Mouse (Mus musculus) liver, adult (tissue): ENCODE measurements around the gene Exoc4.

Experiments
- GATA4 ChIP-seq: IDR thresholded peaks from 2 replicates; pipeline ENCODE4 v1.6.1; 2014; ENCODE audit warnings: mild to moderate bottlenecking, low read length; ENCODE audit not compliant: insufficient replicate concordance

Exoc4 gene

DNA sequence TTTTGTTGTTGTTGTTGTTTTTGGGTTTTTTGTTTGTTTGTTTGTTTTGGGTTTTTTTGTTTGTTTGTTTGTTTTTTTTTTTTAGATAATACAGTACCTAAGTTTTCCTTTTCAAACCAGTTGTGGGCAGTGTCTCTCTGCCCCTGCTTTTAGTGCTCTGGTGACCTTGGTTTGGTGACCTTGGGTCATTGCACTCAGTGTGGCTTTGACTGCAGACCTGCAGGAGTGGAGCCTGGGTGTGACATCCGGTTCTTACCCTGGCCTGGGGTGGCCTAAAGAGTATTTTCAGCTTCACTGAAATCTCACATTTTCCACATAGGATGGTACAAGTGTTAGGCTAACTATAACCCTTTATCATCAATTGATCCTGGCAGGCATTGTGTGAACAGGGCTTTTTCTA is 371.8 kb downstream of the Exoc4 start:
- TF ChIP-seq GATA4: no peak

DNA sequence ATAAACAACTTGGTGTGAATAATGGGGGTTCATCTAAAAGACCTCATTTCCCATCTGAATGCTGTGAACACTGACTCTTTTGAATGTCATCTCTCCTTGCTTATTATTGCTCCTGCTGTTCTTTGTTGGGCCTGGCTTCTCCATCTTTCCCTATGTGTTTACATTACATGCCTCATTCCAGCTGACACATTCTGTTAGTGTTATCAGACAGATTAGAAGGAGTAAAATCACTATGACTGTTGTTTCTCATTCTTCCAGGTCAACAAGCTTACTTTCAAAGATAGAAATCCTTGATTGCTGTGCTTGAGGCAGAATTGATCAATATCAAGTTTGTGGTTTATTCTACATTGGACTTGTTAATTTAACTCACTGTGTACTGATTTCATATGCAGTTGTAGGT is 377.0 kb downstream of the Exoc4 start:
- no peak for TF ChIP-seq GATA4

DNA sequence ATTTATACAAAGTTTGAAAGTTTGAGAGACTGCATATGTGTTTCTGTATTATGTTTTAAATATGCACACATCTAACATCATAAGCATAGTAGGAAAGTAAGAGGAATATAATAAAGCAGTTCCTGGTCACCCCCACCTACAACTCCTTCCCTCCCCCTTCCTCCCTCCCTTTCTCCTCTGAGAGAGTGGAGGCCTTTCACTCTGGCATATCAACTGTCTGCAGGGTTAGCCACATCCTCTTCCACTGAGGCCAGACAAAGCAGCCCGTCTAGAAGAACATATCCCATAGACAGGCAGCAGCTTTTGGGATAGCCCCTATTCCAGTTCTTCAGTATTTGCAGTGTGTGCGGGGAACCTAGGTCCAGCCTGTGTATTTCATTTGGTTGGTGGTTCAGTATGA is 382.2 kb downstream of the Exoc4 start:
- TF ChIP-seq GATA4: no peak

DNA sequence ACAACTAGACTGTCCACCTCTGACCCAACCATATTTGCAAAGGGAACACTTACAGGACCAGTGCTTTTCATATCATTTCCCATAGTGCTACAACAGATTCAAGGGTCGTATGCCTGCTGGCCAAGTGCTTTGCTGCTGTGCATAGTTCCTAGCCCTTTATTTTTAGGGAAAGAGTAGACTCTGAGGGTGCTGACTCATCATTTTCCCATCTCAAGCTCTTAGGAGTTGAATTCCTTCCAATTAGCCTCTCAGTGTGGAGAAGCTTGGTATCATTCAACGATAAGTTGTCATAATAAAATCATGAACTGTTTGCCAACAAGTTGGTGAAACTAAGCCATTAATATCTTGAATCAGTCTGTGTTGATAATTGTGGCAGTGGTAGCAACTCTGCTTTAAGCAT is 388.3 kb downstream of the Exoc4 start:
- no peak for TF ChIP-seq GATA4

DNA sequence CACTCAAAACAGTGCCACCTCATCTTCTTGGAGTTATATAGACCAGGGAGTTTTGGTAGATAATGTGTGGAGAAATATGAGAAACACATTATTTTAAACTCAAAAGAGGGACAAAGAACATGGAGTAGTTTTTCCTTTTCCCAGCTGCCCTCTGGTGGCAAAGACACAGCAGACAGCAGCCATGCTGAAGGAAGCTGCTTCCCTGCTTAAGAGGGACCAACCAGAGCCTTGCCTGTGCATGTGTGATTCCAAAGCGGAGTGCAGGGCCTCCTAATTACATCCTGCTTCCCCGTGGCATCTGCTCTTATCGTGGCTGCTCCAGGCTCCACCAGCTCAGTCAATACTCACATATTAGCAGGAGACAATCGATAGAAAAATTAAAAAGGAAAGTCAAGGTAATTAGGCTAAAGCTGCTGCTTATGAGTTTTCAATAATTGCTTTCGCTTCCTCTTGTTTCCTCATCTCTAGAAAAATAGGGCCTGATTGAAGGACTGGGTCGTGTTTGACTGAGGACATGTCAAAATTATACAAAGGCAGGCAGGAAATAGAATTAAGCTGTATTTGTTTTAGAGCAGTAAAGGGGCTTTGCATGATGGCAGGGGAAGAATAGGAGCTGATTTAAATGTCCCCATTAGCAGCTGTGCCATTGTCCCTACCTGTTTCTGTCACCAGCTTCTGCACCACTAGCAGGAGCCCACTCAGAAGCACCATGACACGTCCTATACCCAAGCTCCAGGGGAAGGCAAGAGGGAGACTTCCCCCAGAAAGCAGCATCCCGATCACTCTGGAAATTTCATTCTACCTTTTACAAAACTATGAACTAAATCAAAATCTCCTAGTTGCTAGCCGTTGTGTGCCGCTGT is 433.1 kb downstream of the Exoc4 start:
- TF ChIP-seq GATA4: no peak

DNA sequence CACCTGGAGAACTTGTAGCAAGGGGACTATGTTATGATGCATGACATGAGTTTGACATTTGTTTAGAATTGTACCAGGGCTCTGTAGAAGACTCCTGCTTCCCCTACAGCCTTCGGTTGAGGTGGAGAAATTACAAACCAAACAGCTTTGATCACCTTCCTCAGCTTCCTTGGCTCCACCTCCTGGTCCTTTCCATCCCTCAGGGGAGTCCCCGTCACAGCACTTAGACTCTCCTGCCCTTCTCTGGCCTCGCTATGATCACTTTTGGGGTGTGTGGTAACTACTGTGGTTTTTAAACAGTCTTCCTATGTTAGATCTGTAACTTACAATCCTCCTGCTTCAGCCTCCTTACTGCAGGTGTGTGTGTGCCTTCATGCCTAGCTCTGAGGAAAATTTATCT is 434.6 kb downstream of the Exoc4 start:
- no peak for TF ChIP-seq GATA4

DNA sequence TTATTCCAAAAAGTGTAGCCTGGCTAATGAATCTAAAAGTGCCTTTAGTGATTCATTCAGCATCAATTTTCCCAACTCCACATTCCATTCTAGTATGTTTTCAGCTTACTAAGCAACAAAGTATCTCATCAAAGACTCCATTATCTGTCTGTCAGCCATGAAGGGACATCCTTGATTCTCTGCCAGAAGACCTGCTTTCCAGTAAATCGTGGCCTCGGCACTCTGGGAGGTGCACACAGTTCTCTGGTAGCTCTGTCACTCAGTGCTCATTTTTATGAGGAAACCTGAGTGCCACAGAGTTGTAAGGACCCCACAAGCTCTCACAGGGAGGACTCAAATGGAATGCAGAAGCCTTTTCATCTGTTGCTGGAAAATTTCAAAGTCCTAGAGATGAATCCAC is 436.4 kb downstream of the Exoc4 start:
- TF ChIP-seq GATA4: no peak

DNA sequence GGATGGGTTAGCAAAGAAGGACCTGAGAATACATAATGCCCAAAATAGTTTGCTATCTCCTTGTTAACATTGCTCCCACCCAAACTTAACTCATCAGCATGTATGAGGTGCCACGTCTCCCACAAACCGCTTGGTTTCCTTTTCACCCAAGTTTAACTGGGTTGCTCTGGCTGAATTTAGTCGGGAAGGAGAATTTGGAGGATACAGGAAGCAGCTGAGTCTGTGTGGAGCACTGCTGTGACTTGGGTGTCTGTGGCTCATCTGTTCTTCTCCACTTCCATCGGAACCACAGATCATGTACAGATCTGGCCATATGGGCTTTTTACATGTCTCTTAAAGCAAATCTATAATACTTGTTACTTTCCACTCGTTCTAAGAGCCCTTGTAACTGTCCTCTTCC is 441.7 kb downstream of the Exoc4 start:
- TF ChIP-seq GATA4: no peak

DNA sequence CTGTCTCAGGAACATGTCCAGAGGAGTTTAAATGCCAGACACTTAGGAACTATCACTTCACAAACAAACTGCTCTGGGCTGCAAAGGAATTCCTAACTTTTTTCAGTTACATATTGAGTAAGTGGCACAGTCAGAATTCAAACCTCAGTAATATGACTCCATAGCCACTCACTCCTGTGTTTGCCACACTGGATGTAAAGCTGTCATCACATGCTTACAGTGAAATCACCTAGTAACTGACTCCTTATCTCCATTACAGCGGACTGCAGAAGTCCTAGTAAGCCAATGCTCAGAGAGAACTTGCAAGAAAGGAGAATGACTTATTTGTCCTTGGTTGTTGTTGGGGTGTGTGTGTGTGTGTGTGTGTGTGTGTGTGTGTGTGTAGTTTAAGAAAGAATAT is 448.1 kb downstream of the Exoc4 start:
- TF ChIP-seq GATA4: no peak

DNA sequence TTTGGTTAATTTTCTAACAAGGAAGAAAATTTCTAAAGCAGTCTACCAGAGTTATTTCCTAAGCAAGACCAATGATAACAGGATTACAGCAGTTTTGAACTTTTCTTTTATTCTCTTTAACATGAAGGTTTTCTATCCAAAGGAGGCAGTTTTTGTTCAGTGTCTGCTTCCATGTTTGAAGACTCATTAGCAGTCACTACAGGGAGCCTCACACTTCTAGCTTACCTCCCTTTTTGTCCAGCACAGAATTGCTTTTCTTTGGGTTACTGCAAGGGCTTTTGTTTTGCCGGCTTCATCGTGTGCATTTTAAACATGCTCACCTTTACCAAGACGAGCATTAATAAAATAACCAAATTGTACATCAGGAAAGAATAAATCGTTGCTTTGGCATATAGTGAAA is 460.0 kb downstream of the Exoc4 start:
- TF ChIP-seq GATA4: no peak

DNA sequence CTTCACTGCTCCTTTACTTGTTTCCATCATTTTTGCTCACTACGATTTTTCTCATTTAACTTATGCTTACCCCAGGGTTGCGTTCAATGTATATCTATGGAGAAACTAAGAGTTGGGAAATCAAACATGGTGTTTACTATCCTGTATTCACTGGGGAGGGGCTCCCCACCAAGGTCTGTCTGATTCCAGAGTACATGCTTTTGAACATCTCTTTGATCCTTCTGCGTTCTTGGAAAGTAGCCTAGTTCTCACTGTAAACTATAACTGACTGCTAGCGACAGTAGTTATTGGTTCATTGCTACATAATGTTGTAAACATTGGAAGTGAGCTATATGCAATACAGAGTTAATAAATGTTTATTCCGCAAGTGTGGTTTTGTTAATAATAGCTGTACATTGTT is 460.5 kb downstream of the Exoc4 start:
- TF ChIP-seq GATA4: no peak

DNA sequence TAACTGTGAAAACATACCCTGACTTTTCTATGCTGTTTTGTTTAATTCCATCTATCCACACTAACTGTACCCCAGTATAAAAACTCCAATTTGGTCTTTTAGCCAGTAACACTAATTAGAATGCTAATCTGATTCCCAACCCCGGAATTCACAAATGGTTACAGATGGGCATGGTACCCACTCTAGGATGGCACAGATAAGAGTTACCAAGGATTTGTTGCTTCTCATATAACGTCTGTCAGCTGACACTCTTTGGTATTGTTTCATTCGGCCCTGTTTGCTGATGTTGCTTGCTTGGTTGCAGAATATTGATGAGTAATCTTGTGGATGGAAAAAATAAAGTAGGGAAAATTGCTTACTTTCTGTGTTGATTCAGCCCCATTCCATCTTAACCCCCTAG is 462.9 kb downstream of the Exoc4 start:
- no peak for TF ChIP-seq GATA4

DNA sequence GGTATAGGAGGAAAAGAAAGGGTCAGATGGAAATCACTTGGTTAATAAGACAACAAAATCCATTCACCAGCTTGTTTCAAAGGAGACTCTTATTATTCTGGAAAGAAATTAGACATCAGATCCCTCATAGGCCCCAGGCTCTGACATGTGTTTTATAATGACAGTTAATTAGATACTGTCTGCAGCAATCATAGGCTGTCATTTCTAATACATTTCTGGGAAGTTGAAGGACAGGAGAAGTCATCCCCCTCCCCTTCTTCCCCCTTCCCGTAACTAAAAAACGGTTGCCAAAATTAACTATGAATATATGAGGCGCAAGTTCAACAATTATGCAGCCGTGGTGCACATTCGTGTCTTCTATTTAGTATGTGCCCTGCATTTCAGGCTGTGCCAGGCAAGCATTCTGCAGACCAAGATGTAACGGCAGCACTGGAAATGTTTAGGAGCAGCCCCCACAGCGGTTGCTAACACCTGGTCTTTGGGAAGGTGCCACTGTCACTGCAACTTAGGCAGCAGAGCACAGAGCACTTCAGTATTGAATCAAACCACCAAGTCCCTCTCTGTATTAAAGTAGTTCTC is 463.7 kb downstream of the Exoc4 start:
- no peak for TF ChIP-seq GATA4

DNA sequence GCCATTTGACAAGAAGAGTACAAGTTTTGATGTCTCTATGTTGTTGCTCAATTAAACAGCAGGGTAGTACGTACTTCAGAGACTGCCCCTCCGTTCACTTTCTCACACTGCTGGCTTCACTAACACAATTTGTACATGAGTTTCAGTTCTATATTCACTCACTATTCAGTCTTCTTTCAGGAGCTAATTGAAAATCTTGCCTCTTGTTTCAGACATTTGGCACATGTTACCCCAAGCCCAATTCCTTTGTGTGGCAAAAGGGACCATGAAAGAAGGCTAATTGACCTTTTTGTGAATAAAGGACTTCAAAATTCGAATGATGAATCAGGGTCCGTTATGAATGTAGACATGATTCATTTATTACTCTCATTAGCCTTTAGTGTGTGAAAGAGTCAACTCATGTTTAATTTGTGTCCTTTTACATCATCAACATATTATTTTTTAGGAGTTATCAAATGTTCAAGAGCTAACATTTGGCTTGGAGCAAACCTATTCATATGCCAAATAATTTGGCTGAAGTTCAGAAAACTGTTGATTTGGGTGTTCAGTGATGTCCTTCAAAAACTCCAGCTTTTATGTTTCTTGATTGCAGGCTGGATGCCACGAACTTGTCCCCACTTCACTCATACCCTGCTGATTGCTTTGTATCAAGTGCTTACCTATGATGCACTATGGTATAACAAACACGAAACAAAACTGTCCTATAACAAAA is 467.5 kb downstream of the Exoc4 start:
- no peak for TF ChIP-seq GATA4

DNA sequence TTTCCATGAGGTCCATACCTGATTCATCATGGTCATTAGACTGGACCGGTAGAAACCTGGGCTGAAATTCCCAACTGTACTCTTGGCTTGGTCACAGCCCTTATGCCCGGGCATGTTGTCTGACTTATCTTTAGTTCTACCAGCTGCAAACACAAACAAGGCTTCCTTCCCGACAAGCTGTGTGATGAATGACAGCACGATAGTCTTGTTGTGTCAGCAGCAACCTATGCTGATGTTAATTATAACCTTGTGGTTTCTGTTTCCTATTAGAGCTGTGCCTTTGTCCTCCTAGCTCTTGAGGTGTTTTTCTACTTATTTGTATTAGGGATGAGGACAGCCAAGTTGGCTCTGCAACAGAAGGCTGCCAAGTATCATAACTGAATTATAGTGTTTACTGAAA is 472.3 kb downstream of the Exoc4 start:
- TF ChIP-seq GATA4: no peak

DNA sequence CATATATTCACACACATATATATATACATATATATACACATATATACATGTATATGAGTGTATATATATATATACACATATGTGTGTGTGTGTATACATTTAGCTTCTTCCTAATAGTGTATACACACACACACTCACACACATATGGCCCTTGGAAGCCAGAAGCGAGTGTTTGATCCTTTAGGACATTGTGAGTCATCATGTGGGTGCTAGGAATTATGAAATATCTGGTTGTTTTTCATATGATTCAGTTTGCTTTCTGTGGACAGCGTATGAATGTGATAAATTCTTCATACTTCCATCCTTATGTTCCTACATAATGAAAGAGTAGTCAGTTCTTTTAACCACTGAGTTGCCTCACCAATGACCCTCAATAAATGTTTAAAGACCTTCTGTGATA is 473.9 kb downstream of the Exoc4 start:
- no peak for TF ChIP-seq GATA4
